ENCODE assay signal across 14 mouse cellular contexts in the genomic region with DNA sequence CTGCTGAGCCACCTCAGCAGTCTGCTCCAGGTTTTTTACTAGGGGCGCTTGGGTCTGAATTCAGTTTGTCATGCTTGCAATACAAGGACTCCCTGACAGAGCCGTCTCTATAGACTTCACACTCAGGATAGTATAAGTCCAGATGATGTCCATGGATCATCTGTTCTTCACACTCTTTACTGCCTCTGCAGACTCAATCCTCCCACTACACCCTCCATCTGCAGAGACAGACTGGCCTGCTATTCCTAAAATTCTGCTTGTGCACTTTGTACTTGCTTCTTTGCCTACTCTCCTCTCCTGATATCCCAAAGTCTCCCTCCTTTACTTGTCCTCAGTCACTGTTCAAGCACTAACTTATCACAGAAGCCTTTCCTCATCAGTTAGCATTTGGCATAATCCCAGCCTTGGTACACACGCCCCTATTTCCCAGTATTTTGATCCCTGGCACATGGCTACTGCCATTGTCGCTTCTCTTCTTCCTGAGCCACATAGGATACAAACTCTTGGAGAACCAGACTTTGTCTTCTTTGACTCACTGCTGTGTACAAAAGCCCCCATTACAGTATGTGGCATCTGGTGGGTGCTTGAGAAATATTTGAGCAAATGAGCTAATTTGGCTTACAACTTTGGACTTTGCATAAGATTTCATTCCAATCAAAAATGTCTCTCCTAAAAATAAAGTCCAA.
"Had no signal": no experiment of that assay in that cellular context is flagged by ENCODE, and none has a peak within 500 bp of the region (broad histone marks: within the 10 kb centered on the region; RNA-seq: fewer than 3 reads in every experiment).

No protein-coding gene starts in this region.

- H3K27ac ChIP-seq: limb, embryonic 10.5 days; liver, embryonic 15.5 days; macrophage; stomach, postnatal 0 days had no signal

- H3K4me2 ChIP-seq: liver, embryonic 11.5 days; liver, embryonic 15.5 days; lung, embryonic 14.5 days; midbrain, embryonic 11.5 days; midbrain, embryonic 15.5 days had no signal

- H3K4me3 ChIP-seq: limb, embryonic 10.5 days; liver, embryonic 15.5 days; megakaryocyte, embryonic 14.5 days; midbrain, embryonic 15.5 days had no signal

- H3K4me1 ChIP-seq: limb, embryonic 10.5 days; liver, embryonic 15.5 days; megakaryocyte, embryonic 14.5 days had no signal

- H3K9ac ChIP-seq: liver, embryonic 15.5 days; lung, embryonic 14.5 days; midbrain, embryonic 15.5 days had no signal

- H3K27me3 ChIP-seq: liver, embryonic 15.5 days; megakaryocyte, embryonic 14.5 days; midbrain, embryonic 15.5 days had no signal

- H3K9me3 ChIP-seq: limb, embryonic 10.5 days; liver, embryonic 15.5 days; midbrain, embryonic 15.5 days had no signal

- H3K36me3 ChIP-seq: limb, embryonic 10.5 days; liver, embryonic 15.5 days; midbrain, embryonic 15.5 days had no signal

- DNase-seq: kidney, adult 8-10 months; kidney, postnatal 25 days; lung, embryonic 14.5 days; lung, postnatal 14 days; thymus, adult 18-20 months; thymus, postnatal 14 days had no signal
